Mouse (Mus musculus): ENCODE results near the gene Ikzf2. TPM values are rescaled to one million over a fixed set of nuclear protein-coding genes. Genes with fewer than 3 reads are reported as not detected.

The Ikzf2 gene
- polyA plus RNA-seq, 1 experiment from 2014 or later: 1.7 TPM

GRCm38 (mm10) chr1:69638321-69638720 lies 48.7 kb downstream of the Ikzf2 start:
- Histone ChIP-seq H3K4me1 (replicated peaks; ENCODE audit: insufficient read depth, low read length) (0 out of 2 replicates have a peak, but pooled peaks cover 3% of the 10 kb centered on the region), H3K4me2 (ENCODE audit: low read length) (peak overlapping the region; percentile 25; the same call in 1 of the 2 replicates)

GRCm38 (mm10) chr1:69637907-69638306 lies 49.1 kb downstream of the Ikzf2 start:
- no peak overlapping the region for H3K4me3 ChIP-seq (replicated peaks; ENCODE audit: low read depth, low read length)
- no peak overlapping the region for H3K9ac ChIP-seq (ENCODE audit: low read depth, low read length)
- H3K4me1 ChIP-seq (replicated peaks; ENCODE audit: insufficient read depth, low read length): 0 out of 2 replicates have a peak, but pooled peaks cover 3% of the 10 kb centered on the region
- H3K9me3 ChIP-seq (replicated peaks; ENCODE audit: low read length): no peaks in the 10 kb centered on the region
- 54% methylated on average over 3 of the region's 3 CpGs for whole genome bisulfite sequencing
- H3K27me3 ChIP-seq (ENCODE audit: insufficient read depth, low read length): no peaks in the 10 kb centered on the region
- DNase-seq (ENCODE audit: low spot score) (peak; percentile 27), ATAC-seq (replicated peaks; ENCODE audit: low FRiP score, low read depth) (no peak)
- peak overlapping the region; percentile 25; the same call in 1 of the 2 replicates for H3K4me2 ChIP-seq (ENCODE audit: low read length)
- no peak overlapping the region for H3K27ac ChIP-seq
- no peaks in the 10 kb centered on the region for H3K36me3 ChIP-seq (ENCODE audit: insufficient read depth, low read length)
- no peak for TF ChIP-seq CTCF (IDR thresholded peaks at IDR 0.05; ENCODE audit: low read depth)

More at GRCm38 (mm10) chr1:69638321-69638720, 48.7 kb downstream of the Ikzf2 start:
- TF ChIP-seq CTCF (IDR thresholded peaks at IDR 0.05; ENCODE audit: low read depth): no peak
- H3K36me3 ChIP-seq (ENCODE audit: insufficient read depth, low read length): no peaks in the 10 kb centered on the region
- no peak overlapping the region for H3K4me3 ChIP-seq (replicated peaks; ENCODE audit: low read depth, low read length)
- H3K27me3 ChIP-seq (ENCODE audit: insufficient read depth, low read length): no peaks in the 10 kb centered on the region
- H3K9me3 ChIP-seq (replicated peaks; ENCODE audit: low read length): no peaks in the 10 kb centered on the region
- H3K27ac ChIP-seq: no peak overlapping the region
- ATAC-seq (replicated peaks; ENCODE audit: low FRiP score, low read depth): no peak
- 63% methylated on average over 8 of the region's 8 CpGs for WGBS
- H3K9ac ChIP-seq (ENCODE audit: low read depth, low read length): no peak overlapping the region
- no peak for DNase-seq (ENCODE audit: low spot score)

- DNase-seq (ENCODE audit: low spot score) (no peak), ATAC-seq (replicated peaks; ENCODE audit: low FRiP score, low read depth) (no peak)
- no peaks in the 10 kb centered on the region for H3K27me3 ChIP-seq (ENCODE audit: insufficient read depth, low read length)
- 87% methylated on average over 2 of the region's 2 CpGs for WGBS
- no peak overlapping the region for H3K4me2 ChIP-seq (ENCODE audit: low read length)
- TF ChIP-seq CTCF (IDR thresholded peaks at IDR 0.05; ENCODE audit: low read depth): no peak
- H3K9ac ChIP-seq (ENCODE audit: low read depth, low read length): no peak overlapping the region
- H3K36me3 ChIP-seq (ENCODE audit: insufficient read depth, low read length): no peaks in the 10 kb centered on the region
- no peak overlapping the region for H3K27ac ChIP-seq
- H3K4me3 ChIP-seq (replicated peaks; ENCODE audit: low read depth, low read length): no peak overlapping the region
- 0 out of 2 replicates have a peak, but pooled peaks cover 3% of the 10 kb centered on the region for H3K4me1 ChIP-seq (replicated peaks; ENCODE audit: insufficient read depth, low read length)
- H3K9me3 ChIP-seq (replicated peaks; ENCODE audit: low read length): no peaks in the 10 kb centered on the region
Measured at GRCm38 (mm10) chr1:69634259-69634658, 52.8 kb downstream of the Ikzf2 start.

- DNase-seq (ENCODE audit: low spot score) (no peak), ATAC-seq (replicated peaks; ENCODE audit: low FRiP score, low read depth) (no peak)
- Histone ChIP-seq H3K4me3 (replicated peaks; ENCODE audit: low read depth, low read length) (no peak overlapping the region), H3K9me3 (replicated peaks; ENCODE audit: low read length) (no peaks in the 10 kb centered on the region), H3K9ac (ENCODE audit: low read depth, low read length) (no peak overlapping the region), H3K36me3 (ENCODE audit: insufficient read depth, low read length) (no peaks in the 10 kb centered on the region), H3K27me3 (ENCODE audit: insufficient read depth, low read length) (no peaks in the 10 kb centered on the region), H3K4me2 (ENCODE audit: low read length) (no peak overlapping the region), H3K27ac (no peak overlapping the region), H3K4me1 (replicated peaks; ENCODE audit: insufficient read depth, low read length) (no peaks in the 10 kb centered on the region)
- 80% methylated on average over 6 of the region's 6 CpGs for WGBS
- no peak for TF ChIP-seq CTCF (IDR thresholded peaks at IDR 0.05; ENCODE audit: low read depth)
Measured at GRCm38 (mm10) chr1:69630508-69630907, 56.5 kb downstream of the Ikzf2 start.

- TF ChIP-seq CTCF (IDR thresholded peaks at IDR 0.05; ENCODE audit: low read depth): no peak
- no peaks in the 10 kb centered on the region for H3K9me3 ChIP-seq (replicated peaks; ENCODE audit: low read length)
- no peak overlapping the region for H3K27ac ChIP-seq
- H3K4me1 ChIP-seq (replicated peaks; ENCODE audit: insufficient read depth, low read length): no peaks in the 10 kb centered on the region
- no peak overlapping the region for H3K9ac ChIP-seq (ENCODE audit: low read depth, low read length)
- H3K4me3 ChIP-seq (replicated peaks; ENCODE audit: low read depth, low read length): no peak overlapping the region
- no peaks in the 10 kb centered on the region for H3K27me3 ChIP-seq (ENCODE audit: insufficient read depth, low read length)
- H3K4me2 ChIP-seq (ENCODE audit: low read length): no peak overlapping the region
- ATAC-seq (replicated peaks; ENCODE audit: low FRiP score, low read depth) (no peak), DNase-seq (ENCODE audit: low spot score) (no peak)
- H3K36me3 ChIP-seq (ENCODE audit: insufficient read depth, low read length): no peaks in the 10 kb centered on the region
- WGBS: 75% methylated on average over 8 of the region's 8 CpGs
Measured at GRCm38 (mm10) chr1:69629513-69629912, 57.5 kb downstream of the Ikzf2 start.

- Histone ChIP-seq H3K4me2 (ENCODE audit: low read length) (no peak overlapping the region), H3K4me1 (replicated peaks; ENCODE audit: insufficient read depth, low read length) (no peaks in the 10 kb centered on the region), H3K9ac (ENCODE audit: low read depth, low read length) (no peak overlapping the region), H3K4me3 (replicated peaks; ENCODE audit: low read depth, low read length) (no peak overlapping the region), H3K27ac (no peak overlapping the region), H3K9me3 (replicated peaks; ENCODE audit: low read length) (no peaks in the 10 kb centered on the region), H3K27me3 (ENCODE audit: insufficient read depth, low read length) (no peaks in the 10 kb centered on the region), H3K36me3 (ENCODE audit: insufficient read depth, low read length) (no peaks in the 10 kb centered on the region)
- 87% methylated on average over 5 of the region's 5 CpGs for whole genome bisulfite sequencing
- DNase-seq (ENCODE audit: low spot score): no peak
- no peak for ATAC-seq (replicated peaks; ENCODE audit: low FRiP score, low read depth)
- no peak for TF ChIP-seq CTCF (IDR thresholded peaks at IDR 0.05; ENCODE audit: low read depth)
Measured at GRCm38 (mm10) chr1:69612076-69612475, 75.0 kb downstream of the Ikzf2 start.

- H3K9me3 ChIP-seq (replicated peaks; ENCODE audit: low read length): no peaks in the 10 kb centered on the region
- H3K27me3 ChIP-seq (ENCODE audit: insufficient read depth, low read length): no peaks in the 10 kb centered on the region
- no peak for TF ChIP-seq CTCF (IDR thresholded peaks at IDR 0.05; ENCODE audit: low read depth)
- H3K9ac ChIP-seq (ENCODE audit: low read depth, low read length): no peak overlapping the region
- DNase-seq (ENCODE audit: low spot score) (peak; percentile 34), ATAC-seq (replicated peaks; ENCODE audit: low FRiP score, low read depth) (no peak)
- 61% methylated on average over 4 of the region's 4 CpGs for WGBS
- no peaks in the 10 kb centered on the region for H3K36me3 ChIP-seq (ENCODE audit: insufficient read depth, low read length)
- H3K4me1 ChIP-seq (replicated peaks; ENCODE audit: insufficient read depth, low read length): no peaks in the 10 kb centered on the region
- H3K4me2 ChIP-seq (ENCODE audit: low read length): peak overlapping the region; percentile 1; the same call in 1 of the 2 replicates
- H3K4me3 ChIP-seq (replicated peaks; ENCODE audit: low read depth, low read length): no peak overlapping the region
- no peak overlapping the region for H3K27ac ChIP-seq
Measured at GRCm38 (mm10) chr1:69611204-69611725, 75.8 kb downstream of the Ikzf2 start.

Measured in kidney, postnatal 0 days (tissue).